ENCODE assay signal across 7 mouse cellular contexts in the genomic region with DNA sequence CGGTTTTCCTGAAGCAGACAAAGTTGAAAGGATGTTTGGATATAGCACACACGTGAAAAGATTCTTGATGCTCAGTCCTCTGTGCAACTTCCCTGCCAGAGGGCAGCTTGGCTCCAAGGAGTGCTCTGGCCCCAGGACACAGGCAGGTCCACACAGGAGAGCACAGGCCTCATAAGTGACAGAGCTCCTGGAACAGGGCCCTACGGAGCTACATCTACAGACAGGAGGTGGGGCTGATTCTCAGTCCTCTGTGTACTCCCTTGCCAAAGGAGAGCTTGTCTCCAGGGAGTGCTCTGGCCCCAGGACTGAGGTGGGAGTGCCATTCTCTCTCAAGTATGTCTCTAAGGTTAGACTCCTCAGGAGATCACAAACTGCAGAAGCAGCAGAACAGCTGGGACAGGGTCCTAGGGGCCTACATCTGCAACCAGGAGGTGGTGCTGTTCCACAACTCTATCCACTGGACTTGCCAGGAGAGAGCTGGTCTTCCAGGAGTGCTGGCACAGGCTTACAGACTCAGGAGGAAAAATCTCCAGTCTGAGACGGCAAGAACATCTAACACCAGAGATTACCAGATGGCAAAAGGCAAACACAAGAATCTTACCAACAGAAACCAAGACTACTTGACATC.
DNase-seq lines count a peak whose midpoint lies in the region; ATAC-seq and TF ChIP-seq lines count a peak whose summit lies in the region.

No protein-coding gene starts in this region.

- TF ChIP-seq POLR2A in brain, embryonic 14.5 days (IDR thresholded peaks at IDR 0.05; ENCODE audit: borderline replicate concordance, extremely low read depth, insufficient read depth, insufficient read length, poor library complexity, severe bottlenecking), result no peak

- no peak overlapping the region for H3K27ac ChIP-seq in midbrain, embryonic 10.5 days (replicated peaks)
- H3K27ac ChIP-seq in midbrain, embryonic 15.5 days, result no peak overlapping the region
- no peak overlapping the region for H3K27ac ChIP-seq in embryonic facial prominence, embryonic 14.5 days (replicated peaks; ENCODE audit: low read depth, low read length)
- no peak overlapping the region for H3K27ac ChIP-seq in limb, embryonic 12.5 days

- no peaks in the 10 kb centered on the region for H3K27me3 ChIP-seq in midbrain, embryonic 10.5 days (ENCODE audit: low read depth, poor library complexity, severe bottlenecking)
- no peaks in the 10 kb centered on the region for H3K27me3 ChIP-seq in midbrain, embryonic 15.5 days (replicated peaks)
- H3K27me3 ChIP-seq in embryonic facial prominence, embryonic 14.5 days (replicated peaks; ENCODE audit: control insufficient read depth, insufficient read depth, low read length), result no peaks in the 10 kb centered on the region
- no peaks in the 10 kb centered on the region for H3K27me3 ChIP-seq in limb, embryonic 12.5 days

- peak; percentile 32 for DNase-seq in midbrain, embryonic 10.5 days (ENCODE audit: low spot score)
- DNase-seq in brain, embryonic 14.5 days (ENCODE audit: low read depth), result peak; percentile 50
- DNase-seq in embryonic facial prominence, embryonic 14.5 days (ENCODE audit: low spot score), result peak; percentile 55
- peak; percentile 37 for DNase-seq in ovary, postnatal 36 days (ENCODE audit: low spot score)
- DNase-seq in frontal cortex, postnatal 36 days (ENCODE audit: low spot score in 2 of 2), result no peak

- H3K36me3 ChIP-seq in midbrain, embryonic 10.5 days, result no peaks in the 10 kb centered on the region
- H3K36me3 ChIP-seq in midbrain, embryonic 15.5 days (replicated peaks), result no peaks in the 10 kb centered on the region
- no peaks in the 10 kb centered on the region for H3K36me3 ChIP-seq in embryonic facial prominence, embryonic 14.5 days (ENCODE audit: control insufficient read depth, insufficient read depth, low read length)
- no peaks in the 10 kb centered on the region for H3K36me3 ChIP-seq in limb, embryonic 12.5 days

- no peaks in the 10 kb centered on the region for H3K9me3 ChIP-seq in midbrain, embryonic 10.5 days (replicated peaks)
- H3K9me3 ChIP-seq in midbrain, embryonic 15.5 days, result no peaks in the 10 kb centered on the region
- H3K9me3 ChIP-seq in embryonic facial prominence, embryonic 14.5 days (ENCODE audit: control insufficient read depth, low read length), result no peaks in the 10 kb centered on the region
- H3K9me3 ChIP-seq in limb, embryonic 12.5 days, result no peaks in the 10 kb centered on the region

- H3K4me3 ChIP-seq in midbrain, embryonic 10.5 days, result no peak overlapping the region
- no peak overlapping the region for H3K4me3 ChIP-seq in midbrain, embryonic 15.5 days
- H3K4me3 ChIP-seq in embryonic facial prominence, embryonic 14.5 days (ENCODE audit: low read depth, low read length), result no peak overlapping the region
- H3K4me3 ChIP-seq in limb, embryonic 12.5 days (replicated peaks), result no peak overlapping the region

- no peak overlapping the region for H3K4me2 ChIP-seq in midbrain, embryonic 15.5 days
- H3K4me2 ChIP-seq in embryonic facial prominence, embryonic 14.5 days (ENCODE audit: low read depth, low read length), result no peak overlapping the region
- H3K4me2 ChIP-seq in limb, embryonic 12.5 days, result no peak overlapping the region

- no peak for ATAC-seq in midbrain, embryonic 15.5 days (replicated peaks)
- peak; percentile 67; the same call in 1 of the 2 replicates for ATAC-seq in embryonic facial prominence, embryonic 14.5 days (ENCODE audit: low read depth)
- 0 out of 2 replicates have a peak, but pooled peaks have one; percentile 20 for ATAC-seq in limb, embryonic 12.5 days (ENCODE audit: insufficient number of reproducible peaks, insufficient read depth, low FRiP score, low TSS enrichment, low read depth)

- no peaks in the 10 kb centered on the region for H3K4me1 ChIP-seq in midbrain, embryonic 10.5 days
- H3K4me1 ChIP-seq in midbrain, embryonic 15.5 days, result no peaks in the 10 kb centered on the region
- no peaks in the 10 kb centered on the region for H3K4me1 ChIP-seq in embryonic facial prominence, embryonic 14.5 days (ENCODE audit: control insufficient read depth, insufficient read depth, low read length)
- no peaks in the 10 kb centered on the region for H3K4me1 ChIP-seq in limb, embryonic 12.5 days (replicated peaks)

- 68% methylated on average over 4 of the region's 4 CpGs for WGBS in midbrain, embryonic 10.5 days
- WGBS in midbrain, embryonic 15.5 days, result 70% methylated on average over 4 of the region's 4 CpGs
- 31% methylated on average over 4 of the region's 4 CpGs for WGBS in embryonic facial prominence, embryonic 14.5 days
- WGBS in limb, embryonic 12.5 days, result 57% methylated on average over 4 of the region's 4 CpGs

- H3K9ac ChIP-seq in midbrain, embryonic 15.5 days, result no peak overlapping the region
- H3K9ac ChIP-seq in embryonic facial prominence, embryonic 14.5 days (ENCODE audit: low read depth, low read length), result no peak overlapping the region
- H3K9ac ChIP-seq in limb, embryonic 12.5 days (replicated peaks), result no peak overlapping the region

- TF ChIP-seq CTCF in brain, embryonic 14.5 days (IDR thresholded peaks at IDR 0.05; ENCODE audit: borderline replicate concordance, extremely low read depth, insufficient read depth, insufficient read length), result peak; percentile 38; the same call in 1 of the 2 replicates

Comparison
In these comparisons a context has a peak if more than half of its experiments do, and no peak if none do; other contexts are left out.
1. DNase-seq: peak in midbrain, embryonic 10.5 days (single experiment), brain, embryonic 14.5 days (single experiment), embryonic facial prominence, embryonic 14.5 days (single experiment) and ovary, postnatal 36 days (single experiment); none in frontal cortex, postnatal 36 days (0 of 2).